Mouse (Mus musculus) spleen, adult 2 months (tissue): Measurements from ENCODE around the gene Nipa1. TPM values are rescaled to one million over a fixed set of nuclear protein-coding genes. Genes with fewer than 3 reads are reported as not detected.
"Not testable (repeated sequence)": the region's sequence is repeated elsewhere in the genome, so short reads cannot be mapped to it uniquely, and the experiment has no call there.

Experiments
- DNase-seq, 2 experiments: peaks; one replicate each; pipeline versions ENCODE4 v3.0.0 to v3.0.0-alpha.2; 2012 to 2021; ENCODE audit warnings: low spot score in 2 of 2, low read depth in 1 of 2
- H3K27ac ChIP-seq: fragments of 200-500 bp; 2 replicates; pipeline ENCODE4 v1.5.1; 2012; ENCODE audit warnings: low read length, inconsistent platforms; ENCODE audit not compliant: insufficient read depth
- H3K27me3 ChIP-seq: fragments of 200-500 bp; 2 replicates; pipeline ENCODE4 v1.6.1; 2012; ENCODE audit warnings: mild to moderate bottlenecking, moderate library complexity, low read length, inconsistent platforms; ENCODE audit not compliant: control insufficient read depth, insufficient read depth
- H3K36me3 ChIP-seq: fragments of 200-500 bp; 2 replicates; pipeline ENCODE4 v1.6.1; 2012; ENCODE audit warnings: mild to moderate bottlenecking, low read length, inconsistent platforms; ENCODE audit not compliant: control insufficient read depth, insufficient read depth
- H3K4me1 ChIP-seq: fragments of 200-500 bp; 2 replicates; pipeline ENCODE4 v1.6.1; 2011; ENCODE audit warnings: inconsistent platforms; ENCODE audit not compliant: control insufficient read depth, insufficient read depth, insufficient read length
- H3K4me3 ChIP-seq: fragments of 200-500 bp; 2 replicates; pipeline ENCODE4 v1.5.1; 2011; ENCODE audit warnings: mild to moderate bottlenecking, inconsistent platforms; ENCODE audit not compliant: insufficient read depth, insufficient read length; ENCODE audit errors: extremely low read depth
- CTCF ChIP-seq: fragments of 200-500 bp; IDR thresholded peaks from 2 replicates; pipeline ENCODE4 v1.5.1; 2011; ENCODE audit warnings: mild to moderate bottlenecking, inconsistent platforms; ENCODE audit not compliant: insufficient read depth, insufficient read length, insufficient replicate concordance; ENCODE audit errors: extremely low read depth
- POLR2A ChIP-seq: fragments of 200-500 bp; IDR thresholded peaks from 2 replicates; pipeline ENCODE4 v1.6.1; 2011; ENCODE audit warnings: low read depth, low read length, inconsistent platforms
- WGBS: fragments of 180-500 bp; shearing (Covaris S2); methylation state at CpG from one replicate; pipeline ENCODE4 v1.1.7; 2018; 5-methylcytosine and 5-hydroxymethylcytosine counted together
- polyA plus RNA-seq: library from polyadenylated mRNA; depleted of rRNA; stranded (reverse); fragments of >200 nt; gene quantifications from 2 replicates; pipeline ENCODE4 v1.2.3, GENCODE M21; 2012

Gene Nipa1
- polyA plus RNA-seq, 1 experiment = 2.1 TPM

- 2% methylated on average over 58 of the region's 71 CpGs for WGBS
- peak overlapping the region; percentile 41; the same call in 1 of the 2 replicates for H3K27ac ChIP-seq
Measured at GRCm38 (mm10) chr7:56018972-56019929, 503 bp downstream of the Nipa1 start.

GRCm38 (mm10) chr7:56018446-56018971 lies 1.2 kb downstream of the Nipa1 start:
- Histone ChIP-seq H3K4me1 (peaks cover 2% of the 10 kb centered on the region; the same call in 1 of the 2 replicates), H3K27me3 (peaks cover 8% of the 10 kb centered on the region), H3K27ac (no peak overlapping the region; the same call in 1 of the 2 replicates), H3K36me3 (no peaks in the 10 kb centered on the region), H3K4me3 (peak overlapping the region; percentile 71; the same call in 1 of the 2 replicates)
- TF ChIP-seq CTCF (no peak), POLR2A (no peak)
- 24% methylated on average over 7 of the region's 7 CpGs for WGBS
- DNase-seq = no peak

More at GRCm38 (mm10) chr7:56018972-56019929, 503 bp downstream of the Nipa1 start:
- TF ChIP-seq CTCF = no peak
- no peak for TF ChIP-seq POLR2A
- H3K4me1 ChIP-seq = peaks cover 2% of the 10 kb centered on the region; the same call in 1 of the 2 replicates
- H3K36me3 ChIP-seq = no peaks in the 10 kb centered on the region
- peak overlapping the region; percentile 71 for H3K4me3 ChIP-seq
- DNase-seq = peak in 1 of 2 experiments; percentile 27
- peaks cover 8% of the 10 kb centered on the region for H3K27me3 ChIP-seq

DNA sequence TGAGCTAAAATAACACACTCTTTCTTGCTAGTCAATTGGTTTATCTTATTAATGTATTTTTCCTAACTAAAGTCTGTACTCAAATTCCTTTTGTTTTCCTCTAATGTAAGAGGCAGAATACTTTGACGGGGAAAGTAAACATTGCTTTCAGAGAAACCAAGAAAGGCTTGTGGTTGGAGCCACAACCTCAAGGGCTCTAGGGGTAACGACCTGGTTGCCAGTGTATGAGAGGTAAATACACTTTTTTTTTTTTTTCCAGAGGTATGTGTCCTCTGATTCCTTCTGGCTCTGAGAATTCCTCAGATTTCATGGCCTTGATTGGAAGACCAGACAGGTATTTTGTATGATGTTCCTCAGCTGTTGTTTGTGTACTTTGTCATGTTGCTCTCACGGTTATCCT lies 2.0 kb downstream of the Nipa1 start:
- 35% methylated on average over 3 of the region's 3 CpGs for WGBS
- DNase-seq = no peak

GRCm38 (mm10) chr7:56015837-56016236 lies 3.9 kb downstream of the Nipa1 start:
- 92% methylated on average over 7 of the region's 7 CpGs for WGBS
- no peak overlapping the region; the same call in 1 of the 2 replicates for H3K27ac ChIP-seq
- H3K36me3 ChIP-seq = no peaks in the 10 kb centered on the region
- no peak overlapping the region for H3K4me3 ChIP-seq
- TF ChIP-seq CTCF = no peak
- no peak for TF ChIP-seq POLR2A
- H3K4me1 ChIP-seq = peaks cover 2% of the 10 kb centered on the region; the same call in 1 of the 2 replicates
- peaks cover 8% of the 10 kb centered on the region for H3K27me3 ChIP-seq
- DNase-seq = no peak

More for the DNA sequence above, 2.0 kb downstream of the Nipa1 start:
- H3K4me1 ChIP-seq = peaks cover 2% of the 10 kb centered on the region; the same call in 1 of the 2 replicates
- H3K4me3 ChIP-seq = no peak overlapping the region
- H3K27ac ChIP-seq = no peak overlapping the region
- H3K27me3 ChIP-seq = peaks cover 8% of the 10 kb centered on the region
- TF ChIP-seq CTCF = no peak
- TF ChIP-seq POLR2A = no peak
- H3K36me3 ChIP-seq = no peaks in the 10 kb centered on the region

DNA sequence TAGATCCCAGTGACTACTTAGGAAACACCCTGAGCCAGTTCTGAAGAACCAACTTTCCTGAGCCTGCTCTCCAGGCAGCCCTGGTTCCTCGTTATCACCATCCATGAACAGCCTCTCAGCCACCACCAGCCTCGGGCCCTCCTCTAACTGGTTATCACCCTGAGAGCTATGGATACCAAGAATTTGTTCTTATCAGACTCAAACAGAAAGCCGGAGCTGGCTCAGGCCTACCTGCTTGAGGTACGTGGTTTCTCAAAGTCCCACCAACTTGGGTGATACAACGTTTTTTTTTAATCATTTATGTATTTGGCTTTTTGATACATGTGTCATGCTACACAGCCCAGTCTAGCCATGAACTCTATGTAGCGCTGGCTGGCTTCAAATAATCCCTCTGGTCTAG lies 4.6 kb downstream of the Nipa1 start:
- no peaks in the 10 kb centered on the region for H3K36me3 ChIP-seq
- no peak for DNase-seq
- 77% methylated on average over 6 of the region's 6 CpGs for WGBS
- H3K4me1 ChIP-seq = peaks cover 2% of the 10 kb centered on the region; the same call in 1 of the 2 replicates
- no peak overlapping the region for H3K4me3 ChIP-seq
- no peak for TF ChIP-seq CTCF
- no peak for TF ChIP-seq POLR2A
- H3K27me3 ChIP-seq = peaks cover 8% of the 10 kb centered on the region
- H3K27ac ChIP-seq = peak overlapping the region; percentile 8; the same call in 1 of the 2 replicates

GRCm38 (mm10) chr7:56014002-56014702 lies 5.6 kb downstream of the Nipa1 start:
- DNase-seq, H3K27me3 ChIP-seq, H3K27ac ChIP-seq, H3K4me3 ChIP-seq, H3K4me1 ChIP-seq, H3K36me3 ChIP-seq: not testable (repeated sequence)
- WGBS = 91% methylated on average over 9 of the region's 18 CpGs
